Mouse (Mus musculus): ENCODE results near the gene Rhoq. TPM values are rescaled to one million over a fixed set of nuclear protein-coding genes. Genes with fewer than 3 reads are reported as not detected.
A peak's percentile ranks its signal among the peaks of the same experiment; 100 is the strongest.

The Rhoq gene
- total RNA-seq, 2 experiments from 2014 or later = 35.6 to 45.0 TPM

- no peak for TF ChIP-seq CTCF (IDR thresholded peaks at IDR 0.05)
- no peak for DNase-seq (ENCODE audit: extremely low spot score in 1 of 2, low spot score in 2 of 2)
Measured at GRCm38 (mm10) chr17:86978496-86978895, 15.6 kb downstream of the Rhoq start.

GRCm38 (mm10) chr17:86981205-86981604, 18.3 kb downstream of the Rhoq start:
- no peak for DNase-seq (ENCODE audit: extremely low spot score in 1 of 2, low spot score in 2 of 2)
- Histone ChIP-seq H3K27ac (no peak overlapping the region), H3K4me3 (no peak overlapping the region)
- no peak for TF ChIP-seq CTCF (IDR thresholded peaks at IDR 0.05)
- intact Hi-C loops (cut with DNase I) = no loop called here

More at GRCm38 (mm10) chr17:86978496-86978895, 15.6 kb downstream of the Rhoq start:
- intact Hi-C loops (cut with DNase I) = no loop called here
- H3K4me3 ChIP-seq = no peak overlapping the region
- H3K27ac ChIP-seq = peak overlapping the region; percentile 44; the same call in 1 of the 2 replicates

- no peak for DNase-seq (ENCODE audit: extremely low spot score in 1 of 2, low spot score in 2 of 2)
- intact Hi-C loops (cut with DNase I) = no loop called here
- no peak for TF ChIP-seq CTCF (IDR thresholded peaks at IDR 0.05)
- Histone ChIP-seq H3K27ac (no peak overlapping the region), H3K4me3 (no peak overlapping the region)
Measured at GRCm38 (mm10) chr17:86981701-86982100, 18.8 kb downstream of the Rhoq start.

- DNase-seq (ENCODE audit: extremely low spot score in 1 of 2, low spot score in 2 of 2) = no peak
- no peak overlapping the region for H3K27ac ChIP-seq
- intact Hi-C loops (cut with DNase I) = no loop called here
- no peak for TF ChIP-seq CTCF (IDR thresholded peaks at IDR 0.05)
- H3K4me3 ChIP-seq = no peak overlapping the region
Measured at GRCm38 (mm10) chr17:86982497-86982896, 19.6 kb downstream of the Rhoq start.

GRCm38 (mm10) chr17:86986449-86987138, 23.7 kb downstream of the Rhoq start:
- no peak overlapping the region for H3K27ac ChIP-seq
- intact Hi-C loops (cut with DNase I) = no loop called here
- H3K4me3 ChIP-seq = no peak overlapping the region
- no peak for DNase-seq (ENCODE audit: extremely low spot score in 1 of 2, low spot score in 2 of 2)
- TF ChIP-seq CTCF (IDR thresholded peaks at IDR 0.05) = no peak

GRCm38 (mm10) chr17:86988161-86988560, 25.3 kb downstream of the Rhoq start:
- peak; percentile 17 for TF ChIP-seq CTCF (IDR thresholded peaks at IDR 0.05)
- intact Hi-C loops (cut with DNase I) = no loop called here
- Histone ChIP-seq H3K4me3 (no peak overlapping the region), H3K27ac (no peak overlapping the region)
- no peak for DNase-seq (ENCODE audit: extremely low spot score in 1 of 2, low spot score in 2 of 2)

GRCm38 (mm10) chr17:86988601-86989184, 25.8 kb downstream of the Rhoq start:
- intact Hi-C loops (cut with DNase I) = no loop called here
- Histone ChIP-seq H3K27ac (no peak overlapping the region), H3K4me3 (no peak overlapping the region)
- no peak for TF ChIP-seq CTCF (IDR thresholded peaks at IDR 0.05)
- DNase-seq (ENCODE audit: extremely low spot score in 1 of 2, low spot score in 2 of 2) = no peak

- H3K4me3 ChIP-seq = no peak overlapping the region
- DNase-seq (ENCODE audit: extremely low spot score in 1 of 2, low spot score in 2 of 2) = no peak
- intact Hi-C loops (cut with DNase I) = no loop called here
- no peak overlapping the region for H3K27ac ChIP-seq
- no peak for TF ChIP-seq CTCF (IDR thresholded peaks at IDR 0.05)
Measured at GRCm38 (mm10) chr17:86991306-86991705, 28.4 kb downstream of the Rhoq start.

GRCm38 (mm10) chr17:86997323-86997722, 34.4 kb downstream of the Rhoq start:
- no peak for TF ChIP-seq CTCF (IDR thresholded peaks at IDR 0.05)
- intact Hi-C loops (cut with DNase I) = no loop called here
- Histone ChIP-seq H3K4me3 (no peak overlapping the region), H3K27ac (no peak overlapping the region)
- DNase-seq (ENCODE audit: extremely low spot score in 1 of 2, low spot score in 2 of 2) = no peak

- H3K27ac ChIP-seq = no peak overlapping the region
- DNase-seq (ENCODE audit: extremely low spot score in 1 of 2, low spot score in 2 of 2) = no peak
- H3K4me3 ChIP-seq = no peak overlapping the region
- peak; percentile 25 for TF ChIP-seq CTCF (IDR thresholded peaks at IDR 0.05)
- intact Hi-C loops (cut with DNase I) = no loop called here
Measured at GRCm38 (mm10) chr17:87008950-87009349, 46.1 kb downstream of the Rhoq start.

- peak; percentile 52 to 60 for DNase-seq (ENCODE audit: extremely low spot score in 1 of 2, low spot score in 2 of 2)
- no peak overlapping the region for H3K4me3 ChIP-seq
- no peak overlapping the region for H3K27ac ChIP-seq
- no peak for TF ChIP-seq CTCF (IDR thresholded peaks at IDR 0.05)
- intact Hi-C loops (cut with DNase I) = loop anchor here (5.0 kb wide), 1 partner anchor 49 kb away; the partner anchor contains the start of gene Rhoq
Measured at GRCm38 (mm10) chr17:87011301-87012019, 48.6 kb downstream of the Rhoq start.

GRCm38 (mm10) chr17:87019692-87020091, 56.8 kb downstream of the Rhoq start:
- intact Hi-C loops (cut with DNase I) = no loop called here
- no peak for DNase-seq (ENCODE audit: extremely low spot score in 1 of 2, low spot score in 2 of 2)
- no peak overlapping the region for H3K27ac ChIP-seq
- no peak overlapping the region for H3K4me3 ChIP-seq
- TF ChIP-seq CTCF (IDR thresholded peaks at IDR 0.05) = no peak
